Mouse (Mus musculus) natural killer cell, adult 2 months (primary cell): ENCODE results near the gene Pgm5.
"Not testable (repeated sequence)": the region's sequence is repeated elsewhere in the genome, so short reads cannot be mapped to it uniquely, and the experiment has no call there.

Source experiments
- DNase-seq, 2 experiments: peaks; one replicate each; pipeline ENCODE4 v3.0.0; 2022; ENCODE audit warnings: low spot score in 2 of 2

The Pgm5 gene

GRCm38 (mm10) chr19:24707071-24707906, 154.4 kb downstream of the Pgm5 start:
- no peak for DNase-seq

GRCm38 (mm10) chr19:24705395-24705794, 156.3 kb downstream of the Pgm5 start:
- DNase-seq = peak in 1 of 2 experiments; percentile 13

GRCm38 (mm10) chr19:24704326-24704725, 157.3 kb downstream of the Pgm5 start:
- DNase-seq = no peak

GRCm38 (mm10) chr19:24703680-24704079, 158.0 kb downstream of the Pgm5 start:
- DNase-seq = no peak

- DNase-seq = not testable (repeated sequence)
These were observed 158.5 kb downstream of the Pgm5 start for GRCm38 (mm10) chr19:24703168-24703567.

- DNase-seq = peak in 1 of 2 experiments; percentile 3
These were observed 159.9 kb downstream of the Pgm5 start for GRCm38 (mm10) chr19:24701716-24702115.

- no peak for DNase-seq
These were observed 161.0 kb downstream of the Pgm5 start for GRCm38 (mm10) chr19:24700664-24701063.

- DNase-seq = peak in 1 of 2 experiments; percentile 20
These were observed 161.7 kb downstream of the Pgm5 start for GRCm38 (mm10) chr19:24699910-24700309.

GRCm38 (mm10) chr19:24699196-24699595, 162.5 kb downstream of the Pgm5 start:
- no peak for DNase-seq

GRCm38 (mm10) chr19:24698651-24699050, 163.0 kb downstream of the Pgm5 start:
- DNase-seq = no peak

GRCm38 (mm10) chr19:24697946-24698345, 163.7 kb downstream of the Pgm5 start:
- no peak for DNase-seq

- DNase-seq = no peak
These were observed 169.0 kb downstream of the Pgm5 start for GRCm38 (mm10) chr19:24692691-24693090.

GRCm38 (mm10) chr19:24689531-24689930, 172.1 kb downstream of the Pgm5 start:
- no peak for DNase-seq

- no peak for DNase-seq
These were observed 173.3 kb downstream of the Pgm5 start for GRCm38 (mm10) chr19:24688327-24688726.

- DNase-seq = no peak
These were observed 175.2 kb downstream of the Pgm5 start for GRCm38 (mm10) chr19:24686411-24686810.

GRCm38 (mm10) chr19:24683016-24683720, 178.5 kb downstream of the Pgm5 start:
- no peak for DNase-seq

GRCm38 (mm10) chr19:24677242-24677984, 184.2 kb downstream of the Pgm5 start:
- no peak for DNase-seq

GRCm38 (mm10) chr19:24676429-24676828, 185.2 kb downstream of the Pgm5 start:
- no peak for DNase-seq

GRCm38 (mm10) chr19:24673762-24674161, 187.9 kb downstream of the Pgm5 start, which contains the start of gene Tmem252:
Tmem252 (plus strand) TSS chr19:24674008.
- DNase-seq = no peak

- DNase-seq = no peak
These were observed 188.3 kb downstream of the Pgm5 start for GRCm38 (mm10) chr19:24673331-24673730.

GRCm38 (mm10) chr19:24672366-24672960, 189.2 kb downstream of the Pgm5 start:
- DNase-seq = no peak

- DNase-seq = peak in 1 of 2 experiments; percentile 10
These were observed 190.1 kb downstream of the Pgm5 start for GRCm38 (mm10) chr19:24671571-24671970.
